Mouse (Mus musculus) frontal cortex, postnatal 25 days (tissue): Measurements from ENCODE around the gene Stac2.

Experiments used
- DNase-seq, 2 experiments: peaks; one replicate each; pipeline ENCODE4 v3.0.0; 2022; ENCODE audit warnings: low spot score in 2 of 2

The Stac2 gene

DNA sequence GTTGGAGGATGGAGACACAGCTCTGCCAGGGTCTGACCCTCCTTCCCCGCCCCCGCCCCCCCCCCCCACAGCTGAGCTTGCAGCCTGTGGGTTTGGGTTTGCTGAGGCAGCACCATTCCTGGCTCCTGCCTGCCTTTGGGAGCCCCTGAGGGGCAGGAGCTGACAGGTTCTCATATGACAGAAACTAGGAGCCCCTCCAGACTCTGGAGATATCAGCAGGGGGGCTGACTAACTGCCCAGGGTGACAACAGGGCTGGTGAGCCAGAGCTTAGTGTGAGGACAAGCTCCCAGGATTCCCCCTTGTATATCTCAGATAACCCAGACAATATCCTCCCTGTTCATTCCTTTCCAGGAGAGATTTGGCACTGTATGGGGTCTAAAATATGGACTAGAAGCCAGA, 2.3 kb downstream of the Stac2 start:
- DNase-seq: no peak

- no peak for DNase-seq
Observed at GRCm38 (mm10) chr11:98050520-98050815, 2.8 kb downstream of the Stac2 start.

DNA sequence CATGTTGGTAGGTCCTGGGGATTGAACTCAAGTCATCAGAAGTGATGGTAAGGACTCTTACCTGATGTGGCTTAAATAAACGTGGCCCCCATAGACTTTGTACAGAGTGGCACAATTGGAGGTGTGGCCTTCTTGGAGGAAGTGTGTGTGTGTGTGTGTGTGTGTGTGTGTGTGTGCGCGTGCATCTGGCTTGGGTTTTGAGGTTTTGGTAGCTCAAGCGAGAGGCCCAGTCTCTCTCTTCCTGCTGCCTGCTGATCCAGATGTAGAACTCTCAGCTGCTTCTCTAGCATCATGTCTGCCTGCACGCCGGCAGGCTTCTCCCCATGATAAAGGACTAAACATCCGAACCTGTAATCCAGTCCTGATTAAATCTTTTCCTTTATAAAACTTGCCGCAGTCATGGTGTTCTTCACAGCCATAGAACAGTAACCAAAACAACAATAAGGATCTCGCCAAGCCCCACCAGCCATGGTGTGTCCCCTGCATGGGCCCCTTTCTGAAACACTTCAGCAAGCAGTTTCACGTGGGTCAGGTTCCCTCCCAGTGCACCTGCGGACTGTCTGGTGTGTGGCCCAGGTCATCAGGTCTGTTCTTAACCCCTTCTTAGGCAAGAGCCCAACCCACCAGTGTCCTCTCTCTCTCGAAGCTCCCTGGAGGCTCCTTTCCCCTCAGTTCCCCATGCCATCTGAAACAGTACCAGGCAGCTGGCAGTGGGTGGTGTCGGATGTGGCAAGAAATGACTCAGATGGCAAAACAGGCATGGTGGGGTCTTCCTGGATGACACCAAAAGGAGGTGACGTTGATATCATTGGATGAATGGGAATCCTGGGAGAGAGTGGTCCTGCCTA, 3.4 kb downstream of the Stac2 start:
- DNase-seq: no peak

- DNase-seq: no peak
Observed at GRCm38 (mm10) chr11:98047745-98048144, 5.5 kb downstream of the Stac2 start.

DNA sequence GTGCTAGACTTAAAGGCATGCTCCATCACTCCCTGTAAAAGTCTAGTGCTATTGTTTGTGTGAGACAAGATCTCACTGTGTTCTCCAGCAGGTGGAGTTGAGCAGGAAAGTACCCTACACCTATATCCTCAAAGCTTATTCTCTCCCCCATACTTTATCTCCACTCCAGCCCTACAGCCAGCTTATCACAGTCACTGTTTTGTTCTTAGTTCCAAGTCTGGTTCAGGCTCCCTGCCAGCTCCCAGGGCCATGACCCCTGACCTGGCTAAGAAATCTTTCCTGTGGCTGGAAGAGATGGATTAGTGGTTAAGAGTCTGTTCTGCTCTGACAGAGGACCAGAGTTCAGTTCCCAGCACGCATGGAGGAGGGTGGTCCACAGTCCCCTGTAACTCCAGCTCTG, 6.8 kb downstream of the Stac2 start:
- no peak for DNase-seq

DNA sequence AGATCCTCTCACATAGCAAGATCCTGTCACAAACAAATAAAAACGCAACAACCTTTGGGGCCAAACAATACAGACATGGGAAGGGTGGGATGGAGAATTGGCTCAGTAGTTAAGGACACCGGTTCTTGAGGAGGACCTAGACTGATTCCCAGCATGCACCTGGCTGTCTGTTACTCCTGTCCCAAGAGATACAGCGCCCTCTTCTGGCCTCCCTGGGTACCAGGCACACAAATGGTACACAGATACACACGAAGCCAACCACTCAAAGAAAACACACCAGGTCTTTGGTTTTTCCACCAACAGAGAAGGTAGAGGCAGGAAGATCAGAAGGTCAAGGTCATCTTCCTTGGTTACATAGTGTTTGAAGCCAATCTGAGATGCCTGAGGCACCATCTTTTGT, 7.7 kb downstream of the Stac2 start:
- no peak for DNase-seq

- DNase-seq: no peak
Observed at GRCm38 (mm10) chr11:98044074-98044473, 9.2 kb downstream of the Stac2 start.

GRCm38 (mm10) chr11:98042741-98043140, 10.5 kb downstream of the Stac2 start:
- DNase-seq: no peak

GRCm38 (mm10) chr11:98040975-98041374, 12.3 kb downstream of the Stac2 start:
- no peak for DNase-seq

- DNase-seq: peak in 1 of 2 experiments; percentile 51
Observed at GRCm38 (mm10) chr11:98037871-98038270, 15.4 kb downstream of the Stac2 start.

GRCm38 (mm10) chr11:98035977-98036377, 17.3 kb downstream of the Stac2 start:
- no peak for DNase-seq

GRCm38 (mm10) chr11:98034840-98035239, 18.4 kb downstream of the Stac2 start:
- DNase-seq: no peak

DNA sequence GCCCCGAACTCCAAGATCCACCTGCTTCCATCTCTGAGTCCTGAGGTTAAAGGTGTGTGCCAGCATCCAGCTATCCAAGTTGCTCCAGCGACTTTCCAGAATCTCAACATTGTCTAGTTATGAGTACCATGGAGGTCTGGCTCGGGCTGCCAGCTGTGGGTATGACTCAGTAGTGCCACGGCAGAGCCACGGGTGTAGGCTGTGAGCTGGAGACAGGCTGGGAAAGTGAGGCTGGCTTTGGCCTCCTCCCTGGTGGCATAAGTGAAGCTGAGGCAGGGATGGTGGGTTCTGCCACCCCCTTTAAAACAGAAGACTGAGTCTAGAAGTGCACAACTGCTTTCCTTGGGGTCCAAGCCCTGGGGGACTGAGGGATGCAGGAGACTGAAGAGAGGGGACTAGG, 19.2 kb downstream of the Stac2 start:
- DNase-seq: no peak

GRCm38 (mm10) chr11:98031443-98031770, 21.9 kb downstream of the Stac2 start:
- peak; percentile 79 to 82 for DNase-seq

DNA sequence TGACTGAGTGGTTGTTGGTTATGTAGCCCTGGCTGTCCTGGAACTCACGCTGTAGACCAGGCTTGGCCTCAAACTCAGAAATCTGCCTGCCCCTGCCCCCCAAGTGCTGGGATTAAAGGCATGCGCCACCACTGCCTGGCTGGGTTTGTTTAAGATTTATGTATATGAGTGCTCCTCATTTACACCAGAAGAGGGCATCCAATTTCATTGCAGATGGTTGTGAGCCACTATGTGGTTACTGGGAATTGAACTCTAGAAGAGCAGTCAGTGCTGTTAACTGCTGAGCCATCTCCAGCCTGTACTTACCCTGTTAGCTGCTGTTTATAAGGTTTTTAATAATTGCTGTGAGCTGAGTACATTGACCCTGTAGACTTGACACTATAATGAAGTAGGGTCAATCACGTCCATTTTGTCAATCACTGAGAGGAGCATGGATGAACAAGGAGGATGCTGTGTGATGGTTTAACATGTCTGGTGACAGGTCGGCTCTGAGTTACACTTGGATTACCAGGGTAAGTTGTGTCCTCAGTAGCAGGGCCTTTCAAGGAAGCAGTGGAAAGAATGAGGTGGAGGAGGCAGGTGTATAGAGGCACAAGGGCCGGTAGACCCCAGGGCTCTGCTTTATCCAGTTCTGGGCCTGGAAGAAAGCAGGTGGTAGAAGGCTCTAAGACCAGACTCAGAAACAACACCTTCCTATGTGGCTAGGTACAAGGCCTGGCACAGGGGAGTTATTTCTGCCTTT, 22.4 kb downstream of the Stac2 start:
- no peak for DNase-seq

DNA sequence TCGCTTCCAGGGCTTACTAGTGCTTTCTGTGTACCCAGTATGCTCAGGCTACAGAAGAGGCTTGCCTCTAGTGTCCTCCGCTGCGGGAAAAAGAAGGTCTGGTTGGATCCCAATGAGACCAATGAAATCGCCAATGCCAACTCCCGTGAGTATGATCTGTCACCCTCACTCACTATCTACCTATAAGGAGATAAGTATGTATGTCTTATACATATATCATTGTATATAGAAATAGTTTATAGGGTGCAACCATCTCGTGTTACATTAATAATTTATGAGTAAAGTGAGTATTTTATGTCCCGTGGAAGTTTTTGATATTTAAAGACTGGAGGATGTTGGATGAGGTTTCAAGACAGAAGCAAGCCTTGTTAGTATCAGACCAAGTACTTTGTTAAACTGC, 25.5 kb downstream of the Stac2 start:
- DNase-seq: no peak

- no peak for DNase-seq
Observed at GRCm38 (mm10) chr11:98027297-98027688, 26.0 kb downstream of the Stac2 start.

- DNase-seq: peak; percentile 82 to 92
Observed at GRCm38 (mm10) chr11:98026570-98027296, 26.5 kb downstream of the Stac2 start, which contains the start of gene Rpl19. Rpl19 (plus strand) TSS chr11:98026710.

GRCm38 (mm10) chr11:98026248-98026569, 27.1 kb downstream of the Stac2 start:
- no peak for DNase-seq

DNA sequence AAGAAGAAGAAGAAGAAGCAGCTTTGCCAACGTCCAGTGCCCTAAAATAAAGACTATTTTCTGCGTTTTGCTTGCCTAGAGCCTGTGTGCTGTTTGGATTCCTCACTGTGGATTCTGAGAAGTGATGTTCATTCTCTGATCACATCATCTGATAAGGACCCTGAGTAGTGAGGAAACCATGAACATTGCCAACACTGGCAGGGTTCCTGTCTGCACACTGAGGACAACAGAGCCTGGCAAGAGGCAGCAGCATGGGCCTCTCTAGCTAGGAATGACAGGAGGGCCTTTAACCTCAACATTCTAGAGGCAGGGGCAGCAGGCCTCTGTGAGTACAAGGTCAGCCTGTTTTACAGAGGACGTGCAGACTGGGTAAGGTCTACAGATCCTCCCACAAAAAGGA, 28.7 kb downstream of the Stac2 start:
- DNase-seq: no peak

DNA sequence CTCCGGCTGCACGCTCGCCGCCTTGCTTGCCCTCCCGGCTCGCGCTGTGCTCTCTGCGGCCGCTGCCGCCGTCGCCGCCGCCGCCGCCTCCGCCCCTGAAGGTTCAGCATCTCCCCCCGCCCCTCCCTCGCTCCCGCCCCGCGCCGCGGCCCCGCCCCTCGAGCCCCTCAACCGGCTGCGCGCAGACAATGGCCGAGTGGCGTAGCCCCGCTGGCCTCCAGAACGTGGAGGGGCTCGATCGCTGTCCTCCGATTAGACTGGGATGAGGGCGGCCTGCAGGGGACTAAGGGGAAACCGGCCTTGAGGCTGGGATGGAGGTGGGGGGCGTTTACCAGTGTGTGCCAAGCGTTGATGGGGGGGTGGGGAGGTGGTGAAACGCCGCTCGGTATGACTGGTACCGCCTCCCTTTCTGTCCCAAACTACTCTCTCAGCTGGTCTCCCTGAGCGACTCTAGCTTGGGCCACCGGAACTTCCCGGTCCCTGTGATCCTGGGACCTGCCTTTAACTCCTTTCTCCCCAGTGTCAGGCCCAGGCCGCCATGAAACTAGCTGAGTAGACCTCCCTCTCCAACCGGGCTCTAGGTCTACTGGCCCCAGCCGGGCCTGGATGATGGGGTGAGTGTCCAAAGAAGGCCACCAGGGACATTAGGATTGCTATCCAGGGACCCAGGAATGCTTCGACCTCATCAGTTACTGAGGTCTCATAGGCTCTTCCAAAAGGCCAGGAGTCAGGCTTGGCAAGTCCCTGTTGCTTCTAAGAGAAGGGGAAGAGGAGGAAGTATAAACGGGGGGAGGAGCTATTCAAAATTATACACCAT, 30.5 kb downstream of the Stac2 start, which contains the start of gene Cacnb1:
TSS of gene Cacnb1 (minus strand) at position 480 of the 817 bp plus-strand sequence.
- no peak for DNase-seq

DNA sequence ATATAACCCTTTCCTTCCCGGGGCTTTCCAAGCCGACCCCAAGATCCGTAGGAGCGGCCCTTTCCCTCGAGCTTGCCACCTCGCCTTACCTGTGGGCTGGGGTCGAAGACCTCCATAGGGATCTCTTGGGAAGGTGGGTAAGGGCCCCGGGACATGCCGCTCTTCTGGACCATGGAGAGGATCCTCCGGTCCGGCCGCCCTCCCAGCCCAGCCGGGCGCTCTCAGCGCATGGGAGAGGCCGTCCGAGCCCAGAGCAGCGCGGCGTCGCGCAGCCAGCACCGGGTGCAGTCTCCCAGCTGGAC, 31.1 kb downstream of the Stac2 start:
- no peak for DNase-seq
